Mouse (Mus musculus): ENCODE results near the gene D11Wsu47e.
A peak's percentile ranks its signal among the peaks of the same experiment; 100 is the strongest.

GRCm38 (mm10) chr11:113731945-113732612 lies 47.9 kb downstream of the D11Wsu47e start:
- TF ChIP-seq CTCF (IDR thresholded peaks at IDR 0.05; ENCODE audit: low read depth) (peak; percentile 42), EP300 (IDR thresholded peaks at IDR 0.05; ENCODE audit: low read depth) (no peak)

All from liver, embryonic 14.5 days (tissue).